Mouse (Mus musculus): ENCODE data around the gene Slc6a20a. TPM values are rescaled to one million over a fixed set of nuclear protein-coding genes. Genes with fewer than 3 reads are reported as not detected.
A peak's percentile ranks its signal among the peaks of the same experiment; 100 is the strongest.

Gene Slc6a20a
- total RNA-seq, 4 experiments from 2014 or later: 15.8 to 21.6 (median 18.3) TPM

DNA sequence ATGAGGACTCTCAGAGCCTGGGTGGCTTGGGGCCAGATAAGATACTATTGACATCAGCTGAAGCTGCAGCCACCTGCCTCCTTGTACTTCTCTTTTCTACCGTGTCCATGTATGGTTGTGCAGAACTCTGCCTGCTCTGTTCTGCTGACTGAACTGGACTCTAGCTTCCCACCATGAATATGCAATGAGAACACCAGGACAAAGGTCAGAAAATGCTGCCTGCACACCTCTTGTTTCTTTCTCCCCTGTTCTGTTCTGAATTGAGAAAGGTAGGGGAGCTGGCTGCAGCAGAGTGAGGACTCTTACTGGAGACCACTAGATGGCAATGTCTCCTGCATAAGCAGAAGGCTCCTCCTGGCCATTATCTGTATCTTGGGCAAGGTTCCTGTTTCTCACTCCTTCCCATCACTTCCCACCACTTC is 40.0 kb downstream of the Slc6a20a start:
- DNase-seq (ENCODE audit: low spot score in 2 of 2): peak; percentile 7 to 18

DNA sequence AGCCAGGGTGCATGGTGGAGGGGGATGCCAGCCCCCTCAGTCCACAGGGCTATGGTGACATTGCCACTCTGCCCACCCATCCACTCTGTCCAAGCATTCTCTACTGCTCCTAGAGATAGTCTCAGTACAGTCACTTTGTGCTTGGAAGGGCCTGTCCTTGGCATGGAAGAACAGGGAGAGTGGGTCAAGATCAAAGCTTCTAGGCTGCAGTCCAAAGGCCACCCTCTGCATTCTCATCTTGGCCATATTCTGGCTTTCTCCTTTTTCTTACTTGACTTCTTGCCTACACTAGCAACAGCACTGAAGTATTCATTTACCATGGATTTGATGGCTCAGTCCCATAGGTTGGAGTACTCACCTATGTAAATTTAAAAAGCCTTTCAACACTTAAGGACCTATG is 40.5 kb downstream of the Slc6a20a start:
- DNase-seq (ENCODE audit: low spot score in 2 of 2): no peak

GRCm38 (mm10) chr9:123636771-123637170 is 41.9 kb downstream of the Slc6a20a start:
- no peak for DNase-seq (ENCODE audit: low spot score in 2 of 2)

DNA sequence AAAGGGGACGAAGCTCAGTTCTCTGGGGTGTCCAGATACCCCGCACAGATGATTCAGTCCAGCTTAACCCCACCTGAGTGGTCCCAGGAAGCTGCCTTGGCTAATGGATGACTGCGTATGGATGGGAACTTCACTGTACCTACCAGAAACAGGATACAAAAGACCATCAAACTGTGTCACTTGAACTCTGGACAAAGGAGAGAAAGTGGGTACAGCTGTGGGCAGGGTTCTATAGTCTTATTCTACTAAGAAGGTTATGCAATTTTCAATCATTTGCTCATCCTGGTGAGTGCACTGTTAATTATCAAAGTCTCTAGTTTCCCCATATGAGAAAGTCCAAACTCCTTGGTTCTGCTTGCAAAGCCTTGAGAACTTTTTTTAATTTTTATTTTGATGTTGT is 45.7 kb downstream of the Slc6a20a start:
- DNase-seq (ENCODE audit: low spot score in 2 of 2): no peak

DNA sequence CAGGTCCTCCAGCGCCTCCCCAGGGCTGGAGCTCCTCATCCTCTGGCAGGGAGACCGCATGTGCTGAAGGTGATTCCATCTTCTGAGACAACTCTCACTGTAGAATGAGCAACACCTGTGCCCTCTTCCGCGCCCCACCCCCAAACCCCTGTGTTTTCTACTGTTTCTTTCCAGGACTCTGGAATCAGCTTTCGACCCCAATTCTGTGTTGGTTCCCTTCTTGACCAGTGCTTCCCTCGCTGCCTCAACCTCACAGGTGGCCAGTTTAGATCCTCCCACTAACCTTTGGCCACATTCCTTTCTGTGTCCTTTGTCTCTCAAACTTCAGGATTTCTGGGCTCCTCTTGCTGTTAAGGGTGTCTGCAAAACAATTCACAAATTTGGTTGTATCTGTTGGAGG is 46.4 kb downstream of the Slc6a20a start, which contains the start of gene Slc6a20b:
TSS of gene Slc6a20b (minus strand) at position 285 of the 400 bp plus-strand sequence.
- DNase-seq (ENCODE audit: low spot score in 2 of 2): no peak

DNA sequence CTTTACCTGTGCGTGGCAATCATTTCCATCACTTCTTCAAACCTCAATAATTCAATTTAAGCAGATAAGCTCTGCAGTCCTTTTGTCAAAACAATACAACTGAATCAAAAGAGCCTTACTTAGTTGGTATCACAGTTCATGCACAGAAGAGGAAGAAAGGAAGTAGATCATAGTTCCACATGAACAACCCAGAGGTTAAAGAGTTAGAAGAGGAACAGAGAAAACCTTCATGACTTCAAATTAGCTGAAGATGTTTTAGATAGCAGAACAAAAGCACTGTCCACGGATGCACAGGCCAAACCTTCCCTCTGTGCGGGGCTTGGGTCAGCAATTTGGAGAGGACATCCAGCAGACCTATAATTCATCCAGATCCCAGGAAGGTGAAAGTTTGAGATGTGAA is 47.0 kb downstream of the Slc6a20a start:
- no peak for DNase-seq (ENCODE audit: low spot score in 2 of 2)

DNA sequence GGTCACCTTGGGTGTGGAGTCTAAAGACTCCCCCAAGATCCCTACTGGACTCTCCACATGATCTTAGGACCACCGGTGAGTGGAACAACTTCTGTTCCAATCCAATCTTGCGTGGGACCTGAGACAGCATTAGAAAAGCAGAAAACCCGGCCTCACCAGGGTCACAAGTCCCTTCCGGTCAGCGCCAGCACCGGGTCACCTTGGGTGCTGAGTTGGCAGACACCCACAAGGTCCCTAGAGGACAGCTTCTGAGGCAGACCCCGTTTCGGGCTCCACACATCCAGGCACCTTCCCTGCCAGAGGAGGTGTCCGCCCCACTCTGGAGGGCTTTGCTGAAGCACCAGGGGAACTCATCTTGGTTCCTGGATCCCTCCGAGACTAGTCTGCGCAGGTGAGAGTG is 52.9 kb downstream of the Slc6a20a start:
- DNase-seq (ENCODE audit: low spot score in 2 of 2): no peak

GRCm38 (mm10) chr9:123624741-123625140 is 53.9 kb downstream of the Slc6a20a start:
- DNase-seq (ENCODE audit: low spot score in 2 of 2): no peak

DNA sequence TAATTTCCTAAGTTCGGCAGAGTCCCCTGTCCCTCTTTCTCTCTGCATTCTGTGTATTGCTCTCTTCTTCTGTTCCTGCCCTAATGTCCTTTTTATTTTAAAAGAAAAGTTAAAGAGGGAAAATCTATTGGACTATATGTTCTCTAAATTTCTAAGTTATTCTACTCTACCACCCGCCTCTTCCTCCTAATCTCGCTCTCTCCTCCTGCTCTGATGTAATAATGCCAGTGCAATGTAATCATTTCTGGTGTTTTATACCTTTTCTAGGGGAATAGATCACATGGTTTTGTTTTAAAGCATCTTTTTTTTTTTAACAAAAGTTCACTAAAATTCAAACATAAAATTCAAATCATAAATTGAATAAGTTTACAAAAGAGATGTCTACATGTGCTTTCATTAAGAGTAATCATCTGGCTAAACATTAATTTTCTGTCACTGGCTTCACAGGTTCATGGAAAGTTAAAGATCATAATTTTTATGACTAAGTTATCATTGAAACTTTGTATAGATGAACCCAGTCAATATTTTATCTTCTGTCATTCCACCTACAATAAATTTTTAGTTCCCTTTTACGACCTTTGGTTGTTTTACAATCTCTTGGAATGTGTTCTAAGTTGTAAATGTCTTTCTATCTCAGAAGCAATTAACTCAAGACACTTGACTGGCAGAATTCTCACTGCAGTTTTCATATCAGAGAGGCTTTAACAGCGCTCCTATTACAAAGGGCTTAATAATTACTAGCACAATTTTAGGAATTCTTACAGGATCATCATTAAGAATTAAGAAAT is 58.2 kb downstream of the Slc6a20a start:
- no peak for DNase-seq (ENCODE audit: low spot score in 2 of 2)

DNA sequence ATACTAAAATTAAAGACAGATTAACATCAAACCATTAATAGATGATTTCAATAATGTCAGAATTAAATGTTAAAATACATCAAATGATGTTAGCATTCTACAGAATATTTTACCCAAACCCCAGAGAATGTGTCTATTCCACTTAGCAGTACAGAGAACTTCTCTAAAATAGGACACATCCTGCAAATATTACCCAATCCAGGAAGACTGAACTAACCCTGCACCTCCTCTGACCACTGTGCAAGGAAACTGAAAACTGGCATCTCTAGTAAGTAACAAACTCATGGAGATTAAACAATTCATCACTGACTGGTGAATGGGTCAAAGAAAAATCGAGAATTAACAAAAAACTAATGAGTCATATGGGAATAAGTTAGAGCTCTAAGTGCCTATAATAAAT is 77.2 kb downstream of the Slc6a20a start:
- DNase-seq (ENCODE audit: low spot score in 2 of 2): no peak

DNA sequence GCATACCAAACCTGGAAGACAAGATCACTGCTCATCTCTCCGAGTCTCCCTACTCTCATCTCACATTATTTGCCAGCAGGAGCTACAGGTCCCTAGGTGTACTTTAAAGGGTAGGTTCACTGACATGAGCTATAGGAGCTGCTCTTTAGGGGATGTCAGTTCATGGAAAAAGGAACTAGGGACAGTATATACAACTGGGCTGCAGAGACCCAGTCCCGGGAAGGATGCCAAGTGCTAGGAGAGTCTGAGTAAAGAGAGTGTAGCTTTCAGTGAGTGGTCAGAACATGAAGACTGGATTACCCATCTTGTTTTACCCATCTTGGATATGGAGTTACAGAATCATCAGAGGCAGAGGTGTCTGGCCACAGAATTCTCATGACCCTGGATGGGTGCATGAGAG is 81.3 kb downstream of the Slc6a20a start:
- DNase-seq (ENCODE audit: low spot score in 2 of 2): no peak

GRCm38 (mm10) chr9:123596910-123597309 is 81.8 kb downstream of the Slc6a20a start:
- no peak for DNase-seq (ENCODE audit: low spot score in 2 of 2)

GRCm38 (mm10) chr9:123595194-123595593 is 83.5 kb downstream of the Slc6a20a start:
- no peak for DNase-seq (ENCODE audit: low spot score in 2 of 2)

DNA sequence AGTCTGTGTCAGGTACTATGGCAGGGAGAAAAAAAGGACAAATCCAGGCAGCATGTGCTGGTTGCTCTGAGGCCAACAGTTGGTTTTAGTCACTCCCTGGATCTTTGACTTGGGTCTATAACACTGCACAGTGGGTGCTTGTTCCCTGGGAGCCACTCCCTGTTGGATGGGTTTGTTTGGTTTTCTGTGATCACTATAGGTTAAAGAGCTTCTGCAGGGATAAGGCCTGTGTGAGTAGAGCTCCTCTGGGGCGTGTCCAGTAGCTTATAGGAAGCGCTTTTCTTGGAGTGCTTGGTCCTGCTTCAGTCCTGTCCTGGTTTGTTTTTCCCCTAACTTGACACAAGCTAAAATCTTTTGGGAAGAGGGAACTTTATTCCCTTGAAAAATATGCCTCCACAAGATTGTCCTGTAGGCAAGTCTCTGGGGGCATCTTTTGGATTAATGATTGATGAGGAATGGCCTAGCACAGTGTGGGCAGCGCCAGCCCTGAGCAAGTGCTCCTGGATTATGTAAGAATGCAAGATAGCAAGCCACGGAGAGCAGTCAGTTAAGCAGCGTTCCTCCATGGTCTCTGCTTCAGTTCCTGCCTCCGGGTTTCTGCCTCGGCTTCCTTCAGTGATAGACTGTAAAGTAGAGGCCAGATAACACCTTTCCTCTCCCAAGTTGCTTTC is 89.3 kb downstream of the Slc6a20a start:
- DNase-seq (ENCODE audit: low spot score in 2 of 2): no peak

Other genes with a start within 250 kb of the Slc6a20a start
- gene Limd1, start 200.2 kb downstream of the Slc6a20a start, total RNA-seq (2022): 1 to 10 TPM; 6.7 to 9.6 (median 7.6) TPM
- 10 to 100 TPM; 54.6 to 69.3 (median 62.3) TPM for gene Sacm1l, start 149.1 kb downstream of the Slc6a20a start, total RNA-seq (2022)
- gene Slc6a20b, start 46.3 kb downstream of the Slc6a20a start, total RNA-seq (2022): under 1 TPM; 0.37 to 0.54 (median 0.40) TPM
- under 1 TPM; 0.08 to 0.23 (median 0.18) TPM for gene Ccr9, start 446 bp downstream of the Slc6a20a start, total RNA-seq (2022)
- gene Lztfl1, start 38.8 kb upstream of the Slc6a20a start, total RNA-seq (2022): 10 to 100 TPM; 63.4 to 78.6 (median 74.5) TPM
- not detected for gene Cxcr6, start 127.6 kb upstream of the Slc6a20a start, total RNA-seq (2022)
- 10 to 100 TPM; 43.9 to 50.5 (median 46.7) TPM for gene Fyco1, start 173.0 kb upstream of the Slc6a20a start, total RNA-seq (2022)
- gene Xcr1, start 183.1 kb upstream of the Slc6a20a start, total RNA-seq (2022): not detected

Measured in layer of hippocampus, adult 8-10 months (tissue).